Mouse (Mus musculus) myocyte (in vitro differentiated cells): ENCODE data around the gene Tagln3. TPM values are rescaled to one million over a fixed set of nuclear protein-coding genes. Genes with fewer than 3 reads are reported as not detected.

Experiments used
- H3K27me3 ChIP-seq: one replicate; pipeline ENCODE4 v1.6.1; 2011; ENCODE audit not compliant: control insufficient read depth, insufficient read depth, insufficient read length
- H3K36me3 ChIP-seq: one replicate; pipeline ENCODE4 v1.6.1; 2011; ENCODE audit not compliant: control insufficient read depth, insufficient read depth
- H3K4me2 ChIP-seq: one replicate; pipeline ENCODE4 v1.6.1; 2011; ENCODE audit warnings: low read depth, control low read depth
- H3K4me3 ChIP-seq: one replicate; pipeline ENCODE4 v1.5.1; 2011; ENCODE audit warnings: mild to moderate bottlenecking, control low read depth, moderate library complexity
- H3K79me2 ChIP-seq: one replicate; pipeline ENCODE4 v1.6.1; 2011; ENCODE audit not compliant: control insufficient read depth, insufficient read depth
- H3ac ChIP-seq: one replicate; pipeline ENCODE4 v1.6.1; 2011; ENCODE audit not compliant: control insufficient read depth, insufficient read length
- CEBPB ChIP-seq: IDR thresholded peaks from 2 replicates; pipeline ENCODE4 v1.6.1; 2011; ENCODE audit warnings: mild to moderate bottlenecking, moderate library complexity; ENCODE audit not compliant: poor library complexity, insufficient read depth, severe bottlenecking
- E2F4 ChIP-seq: IDR thresholded peaks from one replicate; pipeline ENCODE4 v1.6.1; 2011; ENCODE audit warnings: mild to moderate bottlenecking, control low read depth, moderate library complexity; ENCODE audit not compliant: insufficient read depth
- MAX ChIP-seq: IDR thresholded peaks from one replicate; pipeline ENCODE4 v1.6.1; 2011; ENCODE audit warnings: low read depth, mild to moderate bottlenecking, control low read depth
- MYOD1 ChIP-seq, 3 experiments: IDR thresholded peaks; one replicate each; pipeline ENCODE4 v1.6.1; 2011; ENCODE audit warnings: control low read depth in 2 of 3, low read depth in 2 of 3, mild to moderate bottlenecking in 2 of 3, moderate library complexity in 1 of 3; ENCODE audit not compliant: insufficient read length in 2 of 3, control insufficient read depth in 1 of 3
- MYOG ChIP-seq, 3 experiments: IDR thresholded peaks; one replicate each; pipeline ENCODE4 v1.6.1; 2011; ENCODE audit warnings: control low read depth in 2 of 3, low read depth in 2 of 3, mild to moderate bottlenecking in 2 of 3; ENCODE audit not compliant: insufficient read length in 2 of 3, control insufficient read depth in 1 of 3, insufficient read depth in 1 of 3
- POLR2A ChIP-seq: IDR thresholded peaks from one replicate; pipeline ENCODE4 v1.6.1; 2011; ENCODE audit warnings: low read depth, mild to moderate bottlenecking, control low read depth, moderate library complexity; ENCODE audit not compliant: insufficient read length
- POLR2AphosphoS2 ChIP-seq: IDR thresholded peaks from one replicate; pipeline ENCODE4 v1.6.1; 2011; ENCODE audit warnings: low read depth, control low read depth; ENCODE audit not compliant: insufficient read length
- REST ChIP-seq: IDR thresholded peaks from one replicate; pipeline ENCODE4 v1.6.1; 2011; ENCODE audit warnings: mild to moderate bottlenecking, control low read depth, moderate library complexity; ENCODE audit not compliant: insufficient read depth, insufficient read length
- SRF ChIP-seq: IDR thresholded peaks from one replicate; pipeline ENCODE4 v1.6.1; 2011; ENCODE audit warnings: low read depth; ENCODE audit not compliant: control insufficient read depth, insufficient read length
- TCF12 ChIP-seq: IDR thresholded peaks from one replicate; pipeline ENCODE4 v1.6.1; 2011; ENCODE audit warnings: mild to moderate bottlenecking, control low read depth; ENCODE audit not compliant: poor library complexity, insufficient read depth, severe bottlenecking
- TCF3 ChIP-seq: IDR thresholded peaks from one replicate; pipeline ENCODE4 v1.6.1; 2011; ENCODE audit warnings: low read depth, control low read depth; ENCODE audit not compliant: insufficient read length
- USF1 ChIP-seq: IDR thresholded peaks from one replicate; pipeline ENCODE4 v1.6.1; 2011; ENCODE audit warnings: low read depth, mild to moderate bottlenecking, control low read depth, moderate library complexity
- polyA plus RNA-seq: library from polyadenylated mRNA; unstranded; fragments of >200 nt; fragmentation: generic; extraction: Trizol; gene quantifications from one replicate; pipeline ENCODE4 v1.2.1, GENCODE M21; 2012; ENCODE audit warnings: missing spikeins

Gene Tagln3
- polyA plus RNA-seq, 1 experiment: 0.19 TPM

GRCm38 (mm10) chr16:45737880-45738279 lies 13.5 kb upstream of the Tagln3 start:
- H3K27me3 ChIP-seq: no peaks in the 10 kb centered on the region
- no peak overlapping the region for H3ac ChIP-seq
- peaks cover 17% of the 10 kb centered on the region for H3K36me3 ChIP-seq
- TF ChIP-seq MAX: no peak
- no peak for TF ChIP-seq POLR2A
- no peak for TF ChIP-seq TCF3
- no peak for TF ChIP-seq POLR2AphosphoS2
- TF ChIP-seq SRF: no peak
- TF ChIP-seq E2F4: no peak
- no peak for TF ChIP-seq CEBPB
- peaks cover 26% of the 10 kb centered on the region for H3K79me2 ChIP-seq
- H3K4me2 ChIP-seq: no peak overlapping the region
- H3K4me3 ChIP-seq: no peak overlapping the region

GRCm38 (mm10) chr16:45736724-45737123 lies 12.3 kb upstream of the Tagln3 start:
- TF ChIP-seq TCF12: no peak
- no peak for TF ChIP-seq E2F4
- no peak for TF ChIP-seq POLR2A
- no peak for TF ChIP-seq POLR2AphosphoS2
- no peak for TF ChIP-seq SRF
- no peak for TF ChIP-seq CEBPB
- no peak for TF ChIP-seq USF1
- Histone ChIP-seq H3K4me2 (no peak overlapping the region), H3K79me2 (peaks cover 18% of the 10 kb centered on the region), H3K36me3 (peaks cover 19% of the 10 kb centered on the region), H3ac (no peak overlapping the region), H3K4me3 (no peak overlapping the region), H3K27me3 (no peaks in the 10 kb centered on the region)

GRCm38 (mm10) chr16:45729163-45729562 lies 4.8 kb upstream of the Tagln3 start:
- H3K4me3 ChIP-seq: no peak overlapping the region
- peaks cover 13% of the 10 kb centered on the region for H3K36me3 ChIP-seq
- TF ChIP-seq E2F4 (no peak), POLR2A (no peak), CEBPB (no peak), MYOD1 (IDR thresholded peaks at IDR 0.05; ENCODE audit: control insufficient read depth in 1 of 3, insufficient read length in 2 of 3, low read depth in 2 of 3) (no peak), TCF3 (no peak), MAX (no peak), TCF12 (no peak), USF1 (no peak), REST (no peak), MYOG (IDR thresholded peaks at IDR 0.05; ENCODE audit: control insufficient read depth in 1 of 3, insufficient read depth in 1 of 3, insufficient read length in 2 of 3, low read depth in 2 of 3) (no peak), POLR2AphosphoS2 (no peak), SRF (no peak)
- no peak overlapping the region for H3ac ChIP-seq
- H3K79me2 ChIP-seq: no peaks in the 10 kb centered on the region
- no peak overlapping the region for H3K4me2 ChIP-seq
- H3K27me3 ChIP-seq: no peaks in the 10 kb centered on the region

GRCm38 (mm10) chr16:45724742-45725102 lies 314 bp upstream of the Tagln3 start:
- H3K4me3 ChIP-seq: no peak overlapping the region
- TF ChIP-seq MYOG (IDR thresholded peaks at IDR 0.05; ENCODE audit: control insufficient read depth in 1 of 3, insufficient read depth in 1 of 3, insufficient read length in 2 of 3, low read depth in 2 of 3): no peak
- no peak for TF ChIP-seq TCF12
- TF ChIP-seq POLR2A: no peak
- TF ChIP-seq MAX: no peak
- TF ChIP-seq REST: no peak
- no peak for TF ChIP-seq USF1
- TF ChIP-seq MYOD1 (IDR thresholded peaks at IDR 0.05; ENCODE audit: control insufficient read depth in 1 of 3, insufficient read length in 2 of 3, low read depth in 2 of 3): no peak
- no peak for TF ChIP-seq SRF
- no peak for TF ChIP-seq CEBPB
- TF ChIP-seq TCF3: no peak
- no peak for TF ChIP-seq POLR2AphosphoS2
- no peak for TF ChIP-seq E2F4
- H3ac ChIP-seq: no peak overlapping the region
- no peaks in the 10 kb centered on the region for H3K79me2 ChIP-seq
- H3K27me3 ChIP-seq: no peaks in the 10 kb centered on the region
- no peaks in the 10 kb centered on the region for H3K36me3 ChIP-seq
- H3K4me2 ChIP-seq: no peak overlapping the region

- Histone ChIP-seq H3ac (no peak overlapping the region), H3K4me3 (no peak overlapping the region)
Measured at GRCm38 (mm10) chr16:45723172-45723901, 1.1 kb downstream of the Tagln3 start.

More at GRCm38 (mm10) chr16:45723172-45723901, 1.1 kb downstream of the Tagln3 start:
- Histone ChIP-seq H3K4me2 (no peak overlapping the region), H3K79me2 (no peaks in the 10 kb centered on the region), H3K36me3 (no peaks in the 10 kb centered on the region), H3K27me3 (no peaks in the 10 kb centered on the region)
- no peak for TF ChIP-seq SRF
- no peak for TF ChIP-seq TCF12
- TF ChIP-seq MYOD1 (IDR thresholded peaks at IDR 0.05; ENCODE audit: control insufficient read depth in 1 of 3, insufficient read length in 2 of 3, low read depth in 2 of 3): no peak
- TF ChIP-seq TCF3: no peak
- TF ChIP-seq USF1: no peak
- no peak for TF ChIP-seq CEBPB
- no peak for TF ChIP-seq E2F4
- no peak for TF ChIP-seq REST
